Mouse (Mus musculus) spleen, postnatal 0 days (tissue): Measurements from ENCODE around the gene Ssxb10. TPM values are rescaled to one million over a fixed set of nuclear protein-coding genes. Genes with fewer than 3 reads are reported as not detected.

Experiments
- polyA plus RNA-seq: library from polyadenylated mRNA; unstranded; fragments of >200 nt; fragmentation: Nextera tagmentation; extraction: Ambion mirVana; gene quantifications from 2 replicates; pipeline ENCODE4 v1.2.1, GENCODE M21; 2015

Gene Ssxb10
- not detected in 2 replicates for polyA plus RNA-seq

DNA sequence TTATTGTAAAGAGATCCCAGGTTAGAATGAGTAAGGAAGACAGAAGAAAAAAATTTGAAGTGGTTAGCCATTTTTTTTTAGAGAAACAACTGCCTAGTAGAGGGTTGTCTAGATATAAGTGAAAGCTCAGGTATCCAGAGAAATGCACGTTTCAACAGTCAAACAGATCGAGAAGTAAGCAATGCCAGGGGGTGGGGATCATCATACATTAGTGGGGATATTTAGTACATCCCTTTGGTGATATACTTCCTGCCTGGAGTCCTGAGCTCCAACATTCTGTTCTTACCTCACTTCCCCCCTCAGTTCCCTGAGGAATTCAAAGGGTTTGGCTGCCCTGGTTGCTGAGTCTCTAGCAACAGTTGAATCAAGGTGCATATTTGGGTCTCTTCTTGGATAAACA lies at the start of gene Ssxb10:
TSS of gene Ssxb10 (plus strand) at position 301 of the 400 bp plus-strand sequence.

DNA sequence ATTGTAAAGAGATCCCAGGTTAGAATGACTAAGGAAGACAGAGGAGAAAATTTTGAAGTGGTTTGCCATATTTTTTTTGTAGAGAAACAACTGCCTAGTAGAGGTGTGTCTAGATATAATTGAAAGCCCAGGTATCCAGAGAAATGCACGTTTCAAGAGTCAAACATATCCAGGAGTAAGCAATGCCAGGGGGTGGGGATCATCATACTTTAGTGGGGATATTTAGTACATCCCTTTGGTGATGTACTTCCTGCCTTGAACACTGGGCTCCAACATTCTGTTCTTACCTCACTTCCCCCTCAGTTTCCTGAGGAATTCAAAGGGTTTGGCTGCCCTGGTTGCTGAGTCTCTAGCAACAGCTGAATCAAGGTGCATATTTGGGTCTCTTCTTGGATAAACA lies 39.5 kb downstream of the Ssxb10 start, which contains the start of gene Ssxb9:
TSS of gene Ssxb9 (plus strand) at position 301 of the 400 bp plus-strand sequence.

Other genes starting within 250 kb of the Ssxb10 start
- 8.9 and 9.7 TPM in 2 replicates for gene Was, start 236.9 kb upstream of the Ssxb10 start, polyA plus RNA-seq
- gene Wdr13, start 194.5 kb upstream of the Ssxb10 start, polyA plus RNA-seq, result 8.3 and 9.4 TPM in 2 replicates
- 848 and 905 TPM in 2 replicates for gene Rbm3, start 181.5 kb upstream of the Ssxb10 start, polyA plus RNA-seq
- gene Tbc1d25, start 151.2 kb upstream of the Ssxb10 start, polyA plus RNA-seq, result 4.3 and 4.9 TPM in 2 replicates
- 33.1 and 34.2 TPM in 2 replicates for gene Ebp, start 133.9 kb upstream of the Ssxb10 start, polyA plus RNA-seq
- gene Porcn, start 120.9 kb upstream of the Ssxb10 start, polyA plus RNA-seq, result 0.78 and 0.98 TPM in 2 replicates
- 35.7 and 39.1 TPM in 2 replicates for gene Ftsj1, start 75.0 kb upstream of the Ssxb10 start, polyA plus RNA-seq
- gene Slc38a5, start 56.3 kb upstream of the Ssxb10 start, polyA plus RNA-seq, result 84.8 and 102 TPM in 2 replicates
- gene Ssxb9, start 39.6 kb downstream of the Ssxb10 start, polyA plus RNA-seq, result not detected in 2 replicates
- not detected in 2 replicates for gene Ssxb1, start 85.9 kb downstream of the Ssxb10 start, polyA plus RNA-seq
- not detected in 2 replicates for gene Ssxb2, start 134.3 kb downstream of the Ssxb10 start, polyA plus RNA-seq
- not detected in 2 replicates for gene Gm14459, start 197.5 kb downstream of the Ssxb10 start, polyA plus RNA-seq
- not detected in 2 replicates for gene Ssxb6, start 220.8 kb downstream of the Ssxb10 start, polyA plus RNA-seq